Mouse (Mus musculus) lung, postnatal 0 days (tissue): ENCODE results near the gene Kmt2e. TPM values are rescaled to one million over a fixed set of nuclear protein-coding genes. Genes with fewer than 3 reads are reported as not detected.

ENCODE experiments used
- ATAC-seq: fragments of 200-750 bp; cut with Nextera tagmentation; 2 replicates; pipeline ENCODE4 v1.8.0; 2017; ENCODE audit warnings: moderate library complexity
- DNase-seq: peaks from one replicate; pipeline ENCODE4 v3.0.0-alpha.2; 2016; ENCODE audit warnings: low spot score
- H3K27ac ChIP-seq: fragments of 300-500 bp; sonication (generic); 2 replicates; pipeline ENCODE4 v1.5.1; 2014; ENCODE audit warnings: antibody characterized with exemption, mild to moderate bottlenecking, low read length, mixed read lengths
- H3K27me3 ChIP-seq: fragments of 300-500 bp; sonication (generic); replicated peaks from 2 replicates; pipeline ENCODE4 v1.6.1; 2014; ENCODE audit warnings: low read length, mixed read lengths; ENCODE audit not compliant: insufficient read depth
- H3K36me3 ChIP-seq: fragments of 300-500 bp; sonication (generic); 2 replicates; pipeline ENCODE4 v1.6.1; 2014; ENCODE audit warnings: low read length, mixed read lengths; ENCODE audit not compliant: insufficient read depth
- H3K4me1 ChIP-seq: fragments of 300-500 bp; sonication (generic); 2 replicates; pipeline ENCODE4 v1.6.1; 2014; ENCODE audit warnings: antibody characterized with exemption, low read depth, low read length, mixed read lengths; ENCODE audit not compliant: insufficient read depth
- H3K4me2 ChIP-seq: fragments of 300-500 bp; sonication (generic); replicated peaks from 2 replicates; pipeline ENCODE4 v1.6.1; 2014; ENCODE audit warnings: low read depth, mild to moderate bottlenecking, low read length, moderate library complexity, mixed read lengths
- H3K4me3 ChIP-seq: fragments of 300-500 bp; sonication (generic); 2 replicates; pipeline ENCODE4 v1.5.1; 2014; ENCODE audit warnings: low read depth, low read length
- H3K9ac ChIP-seq: fragments of 300-500 bp; sonication (generic); replicated peaks from 2 replicates; pipeline ENCODE4 v1.6.1; 2014; ENCODE audit warnings: low read depth, mild to moderate bottlenecking
- H3K9me3 ChIP-seq: fragments of 300-500 bp; sonication (generic); 2 replicates; pipeline ENCODE4 v1.6.1; 2016; ENCODE audit warnings: low read length, mixed read lengths
- CTCF ChIP-seq: IDR thresholded peaks from 2 replicates; pipeline ENCODE4 v1.5.1; 2016; ENCODE audit warnings: antibody characterized with exemption, mild to moderate bottlenecking
- EP300 ChIP-seq: IDR thresholded peaks from 2 replicates; pipeline ENCODE4 v1.6.1; 2016; ENCODE audit warnings: antibody characterized with exemption, mild to moderate bottlenecking, control low read depth
- WGBS: fragments of 180-500 bp; shearing (Covaris S2); extraction: QIAGEN DNeasy Blood & Tissue Kit; methylation state at CpG from one replicate; pipeline ENCODE4 v1.1.7; 2014; 5-methylcytosine and 5-hydroxymethylcytosine counted together
- polyA plus RNA-seq: library from polyadenylated mRNA; unstranded; fragments of >200 nt; fragmentation: Nextera tagmentation; extraction: Ambion mirVana; gene quantifications from 2 replicates; pipeline ENCODE4 v1.2.1, GENCODE M21; 2015

The Kmt2e gene
- polyA plus RNA-seq, 1 experiment from 2014 or later = 97.3 TPM

- no peak overlapping the region for H3K9ac ChIP-seq
- no peak overlapping the region for H3K4me2 ChIP-seq
- no peaks in the 10 kb centered on the region for H3K27me3 ChIP-seq
- no peaks in the 10 kb centered on the region for H3K9me3 ChIP-seq
- WGBS = 26% methylated on average over 1 of the region's 1 CpGs
- H3K4me3 ChIP-seq = no peak overlapping the region
- ATAC-seq (no peak), DNase-seq (no peak)
- H3K36me3 ChIP-seq = peaks cover 3% of the 10 kb centered on the region; the same call in 1 of the 2 replicates
- H3K4me1 ChIP-seq = peaks cover 28% of the 10 kb centered on the region; the same call in 1 of the 2 replicates
- H3K27ac ChIP-seq = no peak overlapping the region
- no peak for TF ChIP-seq EP300
- no peak for TF ChIP-seq CTCF
Observed at GRCm38 (mm10) chr5:23427501-23427900, 6.7 kb upstream of the Kmt2e start.

GRCm38 (mm10) chr5:23431070-23431864 is 3.0 kb upstream of the Kmt2e start:
- TF ChIP-seq EP300 = peak; percentile 17; the same call in 1 of the 2 replicates
- no peak for TF ChIP-seq CTCF
- peak overlapping the region; percentile 100; the same call in 1 of the 2 replicates for H3K4me3 ChIP-seq
- H3K36me3 ChIP-seq = no peaks in the 10 kb centered on the region
- no peaks in the 10 kb centered on the region for H3K9me3 ChIP-seq
- no peaks in the 10 kb centered on the region for H3K27me3 ChIP-seq
- peaks cover 28% of the 10 kb centered on the region; the same call in 1 of the 2 replicates for H3K4me1 ChIP-seq
- ATAC-seq (no peak), DNase-seq (peak; percentile 29)
- peak overlapping the region; percentile 64 for H3K4me2 ChIP-seq
- no peak overlapping the region for H3K9ac ChIP-seq
- WGBS = 4% methylated on average over 10 of the region's 10 CpGs
- peak overlapping the region; percentile 100; the same call in 1 of the 2 replicates for H3K27ac ChIP-seq

- peak overlapping the region; percentile 64 for H3K4me2 ChIP-seq
- H3K27ac ChIP-seq = peak overlapping the region; percentile 100
- WGBS = under 1% methylated on average over 10 of the region's 10 CpGs
- no peaks in the 10 kb centered on the region for H3K36me3 ChIP-seq
- no peak for TF ChIP-seq CTCF
- no peak; the same call in 1 of the 2 replicates for TF ChIP-seq EP300
- no peaks in the 10 kb centered on the region for H3K27me3 ChIP-seq
- DNase-seq (no peak), ATAC-seq (no peak)
- peak overlapping the region; percentile 100 for H3K9ac ChIP-seq
- H3K4me1 ChIP-seq = peaks cover 28% of the 10 kb centered on the region; the same call in 1 of the 2 replicates
- no peaks in the 10 kb centered on the region for H3K9me3 ChIP-seq
- peak overlapping the region; percentile 100 for H3K4me3 ChIP-seq
Observed at GRCm38 (mm10) chr5:23431948-23432707, 2.1 kb upstream of the Kmt2e start.

GRCm38 (mm10) chr5:23432708-23433645 is 1.3 kb upstream of the Kmt2e start:
- peak; percentile 92 for ATAC-seq

GRCm38 (mm10) chr5:23434598-23435481 is 599 bp downstream of the Kmt2e start:
- no peak for ATAC-seq
- peak overlapping the region; percentile 100 for H3K27ac ChIP-seq
- 1% methylated on average over 42 of the region's 46 CpGs for WGBS

More at GRCm38 (mm10) chr5:23432708-23433645, 1.3 kb upstream of the Kmt2e start:
- peak; percentile 100 for DNase-seq
- H3K4me1 ChIP-seq = peaks cover 23% of the 10 kb centered on the region; the same call in 1 of the 2 replicates
- peak overlapping the region; percentile 100 for H3K9ac ChIP-seq
- H3K4me2 ChIP-seq = peak overlapping the region; percentile 64
- H3K36me3 ChIP-seq = no peaks in the 10 kb centered on the region
- H3K9me3 ChIP-seq = no peaks in the 10 kb centered on the region
- TF ChIP-seq CTCF (no peak), EP300 (peak; percentile 75; the same call in 1 of the 2 replicates)
- H3K27ac ChIP-seq = peak overlapping the region; percentile 100
- WGBS = under 1% methylated on average over 54 of the region's 61 CpGs
- H3K4me3 ChIP-seq = peak overlapping the region; percentile 100
- H3K27me3 ChIP-seq = no peaks in the 10 kb centered on the region

More at GRCm38 (mm10) chr5:23434598-23435481, 599 bp downstream of the Kmt2e start:
- peak overlapping the region; percentile 64 for H3K4me2 ChIP-seq
- H3K4me1 ChIP-seq = peaks cover 11% of the 10 kb centered on the region; the same call in 1 of the 2 replicates
- H3K4me3 ChIP-seq = peak overlapping the region; percentile 100
- peak overlapping the region; percentile 100 for H3K9ac ChIP-seq
- no peaks in the 10 kb centered on the region for H3K36me3 ChIP-seq
- no peaks in the 10 kb centered on the region for H3K9me3 ChIP-seq
- peak; percentile 88 for DNase-seq
- TF ChIP-seq CTCF = no peak; the same call in 1 of the 2 replicates
- TF ChIP-seq EP300 = 0 out of 2 replicates have a peak, but pooled peaks have one; percentile 20
- no peaks in the 10 kb centered on the region for H3K27me3 ChIP-seq
